Comparison of ENCODE assay signal across 12 mouse cellular contexts in genomic region chr8:11112908-11113532, GRCm38 (mm10).
DNase-seq lines count a peak whose midpoint lies in the region; ATAC-seq and TF ChIP-seq lines count a peak whose summit lies in the region.
"Had no signal": no experiment of that assay in that cellular context is flagged by ENCODE, and none has a peak within 500 bp of the region (broad histone marks: within the 10 kb centered on the region; RNA-seq: fewer than 3 reads in every experiment).

No protein-coding gene starts in this region.

- no peak overlapping the region for H3K9ac ChIP-seq in kidney, postnatal 0 days (ENCODE audit: low read depth, low read length)
- no peak overlapping the region for H3K9ac ChIP-seq in stomach, embryonic 16.5 days (ENCODE audit: low read length)
- H3K9ac ChIP-seq: stomach, embryonic 15.5 days had no signal

- ATAC-seq in kidney, postnatal 0 days (replicated peaks; ENCODE audit: low FRiP score, low read depth) = no peak
- peak; percentile 40; the same call in 1 of the 2 replicates for ATAC-seq in stomach, embryonic 16.5 days (ENCODE audit: insufficient read depth, low FRiP score)

- intact Hi-C loops in left cerebral cortex, postnatal 10 days (cut with DNase I) = no loop called here

- H3K4me2 ChIP-seq in kidney, postnatal 0 days (ENCODE audit: low read length) = no peak overlapping the region
- H3K4me2 ChIP-seq in stomach, embryonic 16.5 days (ENCODE audit: low read depth, low read length) = no peak overlapping the region
- H3K4me2 ChIP-seq: midbrain, embryonic 11.5 days; stomach, embryonic 15.5 days had no signal

- no peak overlapping the region for H3K27ac ChIP-seq in kidney, postnatal 0 days
- no peak overlapping the region for H3K27ac ChIP-seq in stomach, embryonic 16.5 days (ENCODE audit: low read length)
- H3K27ac ChIP-seq: stomach, embryonic 15.5 days had no signal

- H3K9me3 ChIP-seq in kidney, postnatal 0 days (replicated peaks; ENCODE audit: low read length) = no peaks in the 10 kb centered on the region
- H3K9me3 ChIP-seq in stomach, embryonic 16.5 days (replicated peaks; ENCODE audit: control insufficient read depth, low read length) = no peaks in the 10 kb centered on the region
- H3K9me3 ChIP-seq: stomach, embryonic 15.5 days had no signal

- TF ChIP-seq CTCF in kidney, postnatal 0 days (IDR thresholded peaks at IDR 0.05; ENCODE audit: low read depth) = no peak

- H3K4me3 ChIP-seq in kidney, postnatal 0 days (replicated peaks; ENCODE audit: low read depth, low read length) = no peak overlapping the region
- no peak overlapping the region for H3K4me3 ChIP-seq in stomach, embryonic 16.5 days (replicated peaks; ENCODE audit: low read length)
- H3K4me3 ChIP-seq: stomach, embryonic 15.5 days had no signal

- 59% methylated on average over 7 of the region's 7 CpGs for WGBS in kidney, postnatal 0 days
- WGBS in stomach, embryonic 16.5 days = 53% methylated on average over 7 of the region's 7 CpGs

- H3K36me3 ChIP-seq in kidney, postnatal 0 days (ENCODE audit: insufficient read depth, low read length) = no peaks in the 10 kb centered on the region
- H3K36me3 ChIP-seq in stomach, embryonic 16.5 days (ENCODE audit: control insufficient read depth, insufficient read depth, low read length) = no peaks in the 10 kb centered on the region
- H3K36me3 ChIP-seq: stomach, embryonic 15.5 days had no signal

- no peaks in the 10 kb centered on the region for H3K27me3 ChIP-seq in kidney, postnatal 0 days (ENCODE audit: insufficient read depth, low read length)
- H3K27me3 ChIP-seq in stomach, embryonic 16.5 days (ENCODE audit: control insufficient read depth, insufficient read depth, low read length) = no peaks in the 10 kb centered on the region
- H3K27me3 ChIP-seq: stomach, embryonic 15.5 days had no signal

- H3K4me1 ChIP-seq in kidney, postnatal 0 days (replicated peaks; ENCODE audit: insufficient read depth, low read length) = no peaks in the 10 kb centered on the region
- no peaks in the 10 kb centered on the region for H3K4me1 ChIP-seq in stomach, embryonic 16.5 days (ENCODE audit: control insufficient read depth, insufficient read depth, low read length)

- peak; percentile 55 to 66 for DNase-seq in spleen, postnatal 36 days (ENCODE audit: low spot score in 2 of 2)
- DNase-seq in spleen, postnatal 14 days (ENCODE audit: low spot score in 2 of 2) = no peak
- DNase-seq in brain, adult 2 months (ENCODE audit: low read depth, low spot score) = peak; percentile 44
- peak; percentile 43 for DNase-seq in kidney, postnatal 0 days (ENCODE audit: low spot score)
- no peak for DNase-seq in left cerebral cortex, postnatal 10 days (ENCODE audit: extremely low spot score in 1 of 2, low spot score in 2 of 2)
- no peak for DNase-seq in urinary bladder, postnatal 25 days (ENCODE audit: low spot score)
- DNase-seq in cerebellum, postnatal 25 days = no peak
- DNase-seq: adrenal gland, postnatal 36 days; cerebellum, postnatal 14 days had no signal

Comparison
In these comparisons a context has a peak if more than half of its experiments do, and no peak if none do; other contexts are left out.
1. DNase-seq: peak in spleen, postnatal 36 days (2 of 2), brain, adult 2 months (single experiment) and kidney, postnatal 0 days (single experiment); none in spleen, postnatal 14 days (0 of 2), left cerebral cortex, postnatal 10 days (0 of 2), urinary bladder, postnatal 25 days (single experiment) and cerebellum, postnatal 25 days (0 of 2).